Mouse (Mus musculus) kidney, embryonic 15.5 days (tissue): ENCODE measurements at regions not wholly inside any gene's neighbourhood (a gene's known extent, or its start where the extent isn't known, plus 50 kb on each side); places are given as distances from the start of the nearest gene placed in this dataset.
A peak's percentile ranks its signal among the peaks of the same experiment; 100 is the strongest.

ENCODE experiments used
- ATAC-seq: fragments of 200-750 bp; cut with Nextera tagmentation; replicated peaks from 2 replicates; pipeline ENCODE4 v1.8.0; 2017; ENCODE audit warnings: moderate TSS enrichment; ENCODE audit not compliant: low FRiP score
- H3K27ac ChIP-seq: fragments of 300-500 bp; sonication (generic); 2 replicates; pipeline ENCODE4 v1.5.1; 2015; ENCODE audit warnings: mild to moderate bottlenecking, inconsistent platforms
- H3K27me3 ChIP-seq: fragments of 300-500 bp; sonication (generic); 2 replicates; pipeline ENCODE4 v1.6.1; 2015; ENCODE audit warnings: inconsistent platforms
- H3K36me3 ChIP-seq: fragments of 300-500 bp; sonication (generic); 2 replicates; pipeline ENCODE4 v1.6.1; 2015; ENCODE audit warnings: inconsistent platforms
- H3K4me1 ChIP-seq: fragments of 300-500 bp; sonication (generic); 2 replicates; pipeline ENCODE4 v1.6.1; 2015; ENCODE audit warnings: inconsistent platforms
- H3K4me2 ChIP-seq: fragments of 300-500 bp; sonication (generic); 2 replicates; pipeline ENCODE4 v1.6.1; 2015; ENCODE audit warnings: moderate library complexity, mild to moderate bottlenecking, inconsistent platforms
- H3K4me3 ChIP-seq: fragments of 300-500 bp; sonication (generic); replicated peaks from 2 replicates; pipeline ENCODE4 v1.5.1; 2015; ENCODE audit warnings: mild to moderate bottlenecking, inconsistent platforms
- H3K9ac ChIP-seq: fragments of 300-500 bp; sonication (generic); 2 replicates; pipeline ENCODE4 v1.6.1; 2015; ENCODE audit warnings: mild to moderate bottlenecking, inconsistent platforms
- H3K9me3 ChIP-seq: fragments of 300-500 bp; sonication (generic); replicated peaks from 2 replicates; pipeline ENCODE4 v1.6.1; 2016; ENCODE audit warnings: inconsistent platforms
- WGBS: fragments of 180-500 bp; shearing (Covaris S2); methylation state at CpG from one replicate; pipeline ENCODE4 v1.1.7; 2015; ENCODE audit warnings: mixed read lengths; 5-methylcytosine and 5-hydroxymethylcytosine counted together

DNA sequence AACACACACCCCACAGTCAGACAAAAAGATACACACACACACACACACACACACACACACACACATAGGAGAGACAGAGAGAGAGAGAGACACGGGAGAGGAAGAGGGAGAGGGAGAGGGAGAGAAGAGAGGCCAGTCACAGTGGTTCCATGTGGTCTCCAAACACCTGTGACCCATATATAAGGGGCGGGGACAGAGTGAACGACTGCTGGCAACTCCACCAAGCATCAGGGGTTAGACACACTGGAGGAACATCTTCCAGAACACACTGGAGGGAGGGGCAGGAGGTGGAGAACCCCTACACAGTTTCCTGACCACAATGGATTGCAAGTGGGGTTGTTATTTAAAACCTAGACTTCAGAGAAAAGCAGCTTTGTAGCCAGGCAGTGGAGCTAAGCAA, 321.4 kb downstream of the Hlx start:
- Histone ChIP-seq H3K9me3 (no peaks in the 10 kb centered on the region), H3K4me1 (0 out of 2 replicates have a peak, but pooled peaks cover 4% of the 10 kb centered on the region), H3K9ac (no peak overlapping the region), H3K4me3 (no peak overlapping the region), H3K27ac (no peak overlapping the region), H3K36me3 (no peaks in the 10 kb centered on the region), H3K27me3 (no peaks in the 10 kb centered on the region), H3K4me2 (no peak overlapping the region)
- no peak for ATAC-seq
- 41% methylated on average over 3 of the region's 3 CpGs for WGBS

DNA sequence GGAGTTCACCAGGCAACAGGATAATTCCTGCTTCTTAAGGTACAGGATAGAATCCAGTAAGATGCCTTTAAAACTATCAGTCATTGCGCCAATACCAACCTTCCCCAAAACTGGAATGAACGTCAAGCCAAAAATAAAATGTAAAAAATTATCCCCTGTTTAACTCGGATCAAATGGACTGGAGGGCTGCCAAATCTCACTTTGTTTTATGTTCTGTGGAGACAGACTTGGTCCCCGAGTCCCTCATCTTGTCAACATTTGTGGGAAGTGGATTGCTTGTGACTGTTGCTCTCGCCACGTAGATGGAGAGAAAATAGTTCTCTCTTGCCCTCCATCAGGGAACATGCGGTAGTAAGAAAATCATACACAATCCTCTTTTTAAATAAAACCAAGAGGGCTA, 322.4 kb downstream of the Hlx start:
- 57% methylated on average over 7 of the region's 7 CpGs for WGBS
- H3K27ac ChIP-seq = no peak overlapping the region
- 0 out of 2 replicates have a peak, but pooled peaks cover 4% of the 10 kb centered on the region for H3K4me1 ChIP-seq
- H3K4me2 ChIP-seq = no peak overlapping the region
- H3K4me3 ChIP-seq = no peak overlapping the region
- no peak overlapping the region for H3K9ac ChIP-seq
- H3K36me3 ChIP-seq = no peaks in the 10 kb centered on the region
- H3K27me3 ChIP-seq = no peaks in the 10 kb centered on the region
- ATAC-seq = no peak
- no peaks in the 10 kb centered on the region for H3K9me3 ChIP-seq

DNA sequence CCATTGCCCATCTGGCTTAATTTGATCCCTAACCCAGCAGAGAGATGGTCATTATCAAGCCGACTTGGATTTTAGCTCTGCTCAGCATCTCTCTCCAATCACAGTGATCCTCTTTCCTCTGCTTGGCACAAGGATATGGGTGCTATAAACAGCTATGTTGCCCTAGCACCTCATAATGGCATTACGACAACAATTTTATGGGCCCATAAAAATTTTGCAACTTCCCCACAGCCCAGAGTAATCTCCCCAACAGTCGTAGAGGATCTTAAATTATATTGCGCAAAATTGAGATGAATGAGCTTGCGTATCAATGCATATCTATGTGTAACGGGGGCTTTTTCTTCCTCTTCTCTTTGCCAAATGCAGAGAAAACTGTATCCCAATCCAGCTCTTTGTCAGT, 329.4 kb downstream of the Hlx start:
- H3K9ac ChIP-seq = no peak overlapping the region
- H3K27ac ChIP-seq = no peak overlapping the region
- ATAC-seq = no peak
- H3K9me3 ChIP-seq = no peaks in the 10 kb centered on the region
- H3K4me1 ChIP-seq = no peaks in the 10 kb centered on the region
- H3K4me2 ChIP-seq = no peak overlapping the region
- no peak overlapping the region for H3K4me3 ChIP-seq
- H3K27me3 ChIP-seq = no peaks in the 10 kb centered on the region
- WGBS = 57% methylated on average over 6 of the region's 6 CpGs
- H3K36me3 ChIP-seq = no peaks in the 10 kb centered on the region

DNA sequence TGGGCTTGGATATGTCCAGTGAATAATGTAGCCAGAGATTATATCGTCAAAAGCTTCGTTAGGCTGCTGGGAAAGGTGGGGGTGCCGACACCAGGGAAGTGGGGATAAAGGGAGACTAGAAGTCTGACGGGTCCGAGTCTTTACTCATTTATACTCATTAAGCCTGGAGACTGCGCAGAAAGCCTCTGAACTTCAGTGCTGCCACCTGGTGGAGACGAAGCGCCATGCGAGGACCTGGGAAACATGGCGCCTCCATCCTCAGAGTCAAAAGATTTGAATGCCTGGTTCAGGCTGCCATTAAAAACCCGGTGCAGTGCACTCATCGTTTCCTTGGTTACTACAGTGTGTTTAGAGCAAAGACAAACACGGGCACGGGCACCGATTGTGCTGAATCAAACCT, 337.2 kb downstream of the Hlx start:
- H3K27ac ChIP-seq = no peak overlapping the region
- peak overlapping the region; percentile 33 for H3K4me2 ChIP-seq
- no peak for ATAC-seq
- no peak overlapping the region for H3K9ac ChIP-seq
- WGBS = 57% methylated on average over 15 of the region's 15 CpGs
- no peak overlapping the region for H3K4me3 ChIP-seq
- 0 out of 2 replicates have a peak, but pooled peaks cover 6% of the 10 kb centered on the region for H3K4me1 ChIP-seq
- no peaks in the 10 kb centered on the region for H3K9me3 ChIP-seq
- H3K36me3 ChIP-seq = no peaks in the 10 kb centered on the region
- H3K27me3 ChIP-seq = no peaks in the 10 kb centered on the region

DNA sequence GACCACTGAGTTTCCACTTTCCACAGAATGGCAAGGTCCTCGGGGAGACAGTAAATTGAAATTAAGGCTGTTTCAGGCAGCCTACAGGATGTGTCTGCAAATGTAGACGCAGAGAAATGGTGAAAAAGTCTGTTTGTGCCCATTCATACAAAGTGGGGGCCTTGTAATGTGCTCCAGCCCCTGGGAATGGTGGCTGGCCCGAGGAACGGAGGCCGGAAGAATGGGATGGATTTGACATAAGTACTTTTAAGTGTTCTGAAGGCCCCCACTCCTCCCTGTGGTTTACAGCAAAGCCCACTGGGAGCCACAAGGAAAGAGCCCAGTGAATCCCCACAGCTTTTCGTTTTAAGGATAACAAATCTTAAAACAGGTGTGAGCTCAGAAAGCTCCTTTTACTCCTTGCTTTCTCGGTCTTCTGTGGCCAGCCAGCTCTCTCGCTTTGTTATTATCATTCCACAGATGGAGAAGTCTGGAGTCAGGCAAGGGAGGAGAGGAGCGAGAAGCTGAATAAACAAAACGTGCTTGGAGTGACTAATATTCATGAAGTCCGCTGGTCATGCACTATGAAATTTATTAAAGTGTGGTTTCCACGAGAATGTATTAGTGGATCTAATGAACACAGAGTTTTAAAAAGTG, 337.7 kb downstream of the Hlx start:
- Histone ChIP-seq H3K9ac (no peak overlapping the region), H3K4me2 (peak overlapping the region; percentile 33), H3K27ac (no peak overlapping the region), H3K4me1 (0 out of 2 replicates have a peak, but pooled peaks cover 6% of the 10 kb centered on the region), H3K36me3 (no peaks in the 10 kb centered on the region), H3K9me3 (no peaks in the 10 kb centered on the region), H3K27me3 (no peaks in the 10 kb centered on the region), H3K4me3 (no peak overlapping the region)
- no peak for ATAC-seq
- WGBS = 58% methylated on average over 12 of the region's 12 CpGs

DNA sequence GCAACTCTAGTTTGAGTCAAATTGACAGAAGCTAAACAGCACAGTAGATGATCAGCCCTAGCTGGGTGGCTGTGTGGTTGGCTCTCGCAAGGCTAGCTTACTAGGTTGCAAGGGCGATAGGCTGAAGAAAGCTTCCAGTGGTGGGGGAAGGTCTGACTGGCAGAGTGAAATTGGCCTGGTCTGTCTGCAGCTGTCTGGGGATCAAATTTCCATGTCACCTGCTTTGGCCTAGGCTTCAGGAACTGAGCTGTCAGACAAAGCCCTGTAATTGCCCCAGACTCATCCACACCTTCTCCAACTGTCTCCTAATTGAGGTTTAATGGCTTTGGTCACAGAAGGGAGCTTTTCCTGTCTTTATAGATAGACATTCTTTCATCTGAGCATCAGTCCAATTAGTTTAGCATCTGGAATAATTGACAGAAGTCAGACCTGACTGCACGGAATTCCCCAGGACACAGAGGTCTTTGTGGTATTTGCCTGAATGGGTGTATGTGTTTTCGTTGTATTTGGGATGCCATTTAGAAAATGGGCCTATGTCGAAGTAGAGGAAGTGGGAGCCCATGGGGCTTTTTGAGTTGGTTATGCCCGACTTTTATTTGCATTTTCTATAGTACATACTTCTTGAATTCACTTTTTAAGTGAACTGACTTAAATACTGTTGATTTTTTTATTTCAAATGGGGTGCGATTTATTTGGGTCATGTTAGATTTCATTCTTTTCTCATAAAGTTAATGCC, 348.2 kb downstream of the Hlx start:
- no peak for ATAC-seq
- 53% methylated on average over 7 of the region's 7 CpGs for WGBS

DNA sequence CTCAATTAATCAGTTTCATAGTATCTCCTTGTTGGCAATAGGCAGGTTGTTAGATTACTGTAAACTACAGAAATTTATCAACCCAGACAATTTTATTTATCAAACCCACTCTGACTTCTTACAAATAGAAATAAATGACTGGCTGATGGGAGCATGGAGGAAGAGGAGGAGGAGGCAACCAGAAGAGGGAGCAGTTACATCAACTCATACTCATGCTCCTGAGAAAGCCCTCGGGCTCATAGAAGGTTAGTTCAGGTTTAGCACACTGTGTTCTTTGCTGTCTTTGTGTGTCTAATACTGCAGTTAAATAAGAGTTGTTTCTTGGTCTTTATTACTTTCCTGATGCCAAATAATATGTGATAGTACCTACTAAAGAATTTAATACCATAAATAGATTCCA, 344.6 kb upstream of the 1700056E22Rik start:
- Histone ChIP-seq H3K27me3 (no peaks in the 10 kb centered on the region), H3K4me3 (no peak overlapping the region), H3K36me3 (no peaks in the 10 kb centered on the region), H3K4me2 (no peak overlapping the region), H3K9ac (no peak overlapping the region), H3K9me3 (no peaks in the 10 kb centered on the region), H3K27ac (no peak overlapping the region), H3K4me1 (no peaks in the 10 kb centered on the region)
- WGBS = 67% methylated on average over 1 of the region's 1 CpGs
- ATAC-seq = no peak

More for the DNA sequence above, 348.2 kb downstream of the Hlx start:
- no peak overlapping the region for H3K4me3 ChIP-seq
- no peak overlapping the region for H3K27ac ChIP-seq
- H3K9me3 ChIP-seq = no peaks in the 10 kb centered on the region
- no peak overlapping the region for H3K4me2 ChIP-seq
- no peaks in the 10 kb centered on the region for H3K36me3 ChIP-seq
- H3K9ac ChIP-seq = no peak overlapping the region
- H3K4me1 ChIP-seq = no peaks in the 10 kb centered on the region
- H3K27me3 ChIP-seq = no peaks in the 10 kb centered on the region

DNA sequence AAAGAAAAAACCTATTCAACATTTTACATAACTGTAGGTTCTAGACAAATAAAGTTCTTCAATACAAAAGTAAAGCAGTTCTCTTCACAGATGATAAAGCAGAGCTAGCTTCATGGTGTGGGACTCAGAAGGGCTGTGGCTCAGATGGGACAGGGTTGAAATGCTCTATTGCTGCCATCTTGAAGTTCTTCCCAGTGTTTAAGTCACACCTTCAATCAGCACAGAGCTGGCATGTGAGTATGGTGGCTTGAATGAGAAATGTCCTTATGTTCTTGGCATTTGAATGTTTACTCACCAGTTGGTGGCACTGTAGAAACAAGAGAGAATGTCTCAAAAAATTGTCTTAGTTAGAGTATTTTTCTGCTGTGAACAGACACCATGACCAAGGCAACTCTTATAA, 330.9 kb upstream of the 1700056E22Rik start:
- Histone ChIP-seq H3K27me3 (no peaks in the 10 kb centered on the region), H3K27ac (no peak overlapping the region), H3K4me1 (no peaks in the 10 kb centered on the region), H3K9me3 (no peaks in the 10 kb centered on the region), H3K4me3 (no peak overlapping the region), H3K9ac (no peak overlapping the region), H3K36me3 (no peaks in the 10 kb centered on the region), H3K4me2 (no peak overlapping the region)
- ATAC-seq = no peak

DNA sequence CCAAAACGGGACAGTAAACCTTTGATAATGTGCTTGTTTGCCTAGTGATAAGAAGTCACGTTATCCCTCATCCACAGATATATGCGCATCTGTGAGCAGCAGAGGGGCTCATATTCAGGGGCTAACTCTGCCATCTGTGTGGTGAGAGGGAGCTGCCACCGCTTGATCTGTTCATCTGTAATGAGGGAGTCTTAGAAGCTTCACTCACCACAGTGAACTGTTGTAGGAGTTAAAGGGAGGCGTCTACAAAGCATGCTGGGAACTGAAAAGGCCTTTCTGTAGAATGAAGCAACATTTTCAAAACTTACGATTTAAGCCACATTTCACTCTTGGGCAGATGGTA, 324.1 kb upstream of the 1700056E22Rik start:
- H3K4me3 ChIP-seq = no peak overlapping the region
- ATAC-seq = no peak

DNA sequence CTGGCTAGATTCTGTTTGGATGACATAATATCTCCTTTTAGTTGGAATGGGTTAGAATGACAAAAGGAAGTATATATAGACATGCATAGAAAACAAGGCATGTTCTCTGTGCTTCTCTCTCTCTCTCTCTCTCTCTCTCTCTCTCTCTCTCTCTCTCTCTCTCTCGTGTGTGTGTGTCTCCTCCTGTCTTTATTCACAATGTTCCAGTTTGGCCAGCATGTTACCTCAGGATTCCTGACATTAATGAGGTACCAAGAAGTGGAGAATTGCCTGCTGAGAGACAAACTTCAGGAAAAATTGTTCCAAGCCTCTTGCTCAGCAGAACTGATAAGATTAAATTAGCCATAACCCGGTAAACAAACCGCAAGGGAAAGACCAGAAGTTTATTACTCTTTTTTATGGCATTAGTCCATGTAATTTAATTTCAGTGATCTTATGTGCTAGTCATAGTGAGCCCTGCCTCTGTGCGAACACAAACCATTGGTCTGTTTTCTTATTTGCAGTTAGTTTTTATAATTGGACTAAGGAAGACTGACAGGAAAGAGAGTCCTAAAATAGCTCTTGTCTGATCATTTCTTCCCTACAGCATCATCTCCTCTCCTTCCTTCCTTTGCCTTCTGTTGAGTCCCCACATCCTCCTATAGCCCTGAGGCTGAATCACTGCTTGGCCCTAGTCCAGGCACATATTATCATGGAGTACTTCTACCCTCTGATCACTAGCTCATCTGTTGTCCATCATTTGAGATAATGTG, 323.5 kb upstream of the 1700056E22Rik start:
- H3K36me3 ChIP-seq = no peaks in the 10 kb centered on the region
- no peaks in the 10 kb centered on the region for H3K9me3 ChIP-seq
- H3K9ac ChIP-seq = no peak overlapping the region
- ATAC-seq = no peak
- H3K4me3 ChIP-seq = no peak overlapping the region
- 62% methylated on average over 4 of the region's 4 CpGs for WGBS
- H3K27ac ChIP-seq = no peak overlapping the region
- H3K27me3 ChIP-seq = no peaks in the 10 kb centered on the region
- H3K4me1 ChIP-seq = no peaks in the 10 kb centered on the region
- no peak overlapping the region for H3K4me2 ChIP-seq

More for the DNA sequence above, 324.1 kb upstream of the 1700056E22Rik start:
- H3K36me3 ChIP-seq = no peaks in the 10 kb centered on the region
- WGBS = 79% methylated on average over 6 of the region's 6 CpGs
- no peak overlapping the region for H3K4me2 ChIP-seq
- H3K4me1 ChIP-seq = no peaks in the 10 kb centered on the region
- H3K9me3 ChIP-seq = no peaks in the 10 kb centered on the region
- no peak overlapping the region for H3K27ac ChIP-seq
- no peaks in the 10 kb centered on the region for H3K27me3 ChIP-seq
- H3K9ac ChIP-seq = no peak overlapping the region

DNA sequence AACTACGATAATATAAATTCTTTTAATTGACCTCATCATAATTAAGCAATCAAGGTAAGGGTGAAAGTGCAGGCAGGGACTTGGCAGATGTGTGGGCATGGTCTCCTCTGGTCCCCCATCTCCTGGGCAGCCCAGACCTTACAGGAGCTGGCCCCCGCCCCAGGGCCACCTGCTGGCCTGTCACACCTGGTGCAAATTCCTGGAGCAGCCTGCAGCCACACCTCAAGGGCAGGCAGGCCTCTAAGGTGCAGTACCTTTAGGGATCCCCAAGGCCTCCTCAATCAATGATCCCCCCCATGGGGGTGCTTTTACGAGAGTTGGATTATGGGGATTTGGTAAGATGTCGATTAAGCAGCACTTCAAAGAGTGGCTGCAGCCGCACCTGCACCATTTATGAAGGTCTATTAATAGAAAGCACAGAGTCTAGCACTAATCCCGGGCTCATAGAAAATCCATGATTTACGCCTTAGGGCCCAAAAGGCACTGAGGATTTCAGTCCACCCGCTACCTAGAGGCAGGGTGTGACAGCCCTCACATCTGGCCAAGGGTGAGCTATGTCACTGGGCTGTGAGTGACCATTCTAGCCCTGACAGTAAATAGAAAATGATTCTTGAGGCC, 319.8 kb upstream of the 1700056E22Rik start:
- ATAC-seq = no peak
- 73% methylated on average over 8 of the region's 8 CpGs for WGBS

DNA sequence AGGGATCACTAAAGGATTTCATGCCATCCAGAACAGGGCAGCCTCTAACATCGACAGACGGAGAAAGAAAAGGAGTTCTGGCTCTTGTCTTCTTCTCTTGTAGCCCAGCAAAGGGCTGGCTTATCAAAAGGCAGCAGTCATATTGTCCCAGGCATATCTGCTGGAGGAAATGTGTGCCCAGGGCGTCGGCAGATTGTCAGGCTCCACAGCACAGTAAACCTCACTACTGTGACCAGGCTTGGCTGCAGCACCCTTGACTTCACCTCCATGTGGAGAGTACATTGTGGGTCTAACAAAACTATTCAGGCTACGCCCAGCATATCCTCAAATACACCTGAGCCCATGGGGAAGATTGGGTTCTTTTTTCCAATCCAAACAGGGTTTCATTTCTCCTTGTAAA, 317.7 kb upstream of the 1700056E22Rik start:
- Histone ChIP-seq H3K27ac (no peak overlapping the region), H3K9me3 (no peaks in the 10 kb centered on the region), H3K4me2 (no peak overlapping the region), H3K4me3 (no peak overlapping the region), H3K4me1 (no peaks in the 10 kb centered on the region), H3K36me3 (no peaks in the 10 kb centered on the region), H3K9ac (no peak overlapping the region), H3K27me3 (no peaks in the 10 kb centered on the region)
- WGBS = 80% methylated on average over 5 of the region's 5 CpGs
- ATAC-seq = no peak

More for the DNA sequence above, 319.8 kb upstream of the 1700056E22Rik start:
- H3K4me2 ChIP-seq = no peak overlapping the region
- no peaks in the 10 kb centered on the region for H3K36me3 ChIP-seq
- no peak overlapping the region for H3K9ac ChIP-seq
- no peak overlapping the region for H3K4me3 ChIP-seq
- no peaks in the 10 kb centered on the region for H3K9me3 ChIP-seq
- no peaks in the 10 kb centered on the region for H3K4me1 ChIP-seq
- no peaks in the 10 kb centered on the region for H3K27me3 ChIP-seq
- H3K27ac ChIP-seq = no peak overlapping the region
